19 mouse cellular contexts compared by ENCODE assay signal in genomic region chr17:73826106-73826505, GRCm38 (mm10).
"Had no signal": no experiment of that assay in that cellular context is flagged by ENCODE, and none has a peak within 500 bp of the region (broad histone marks: within the 10 kb centered on the region; RNA-seq: fewer than 3 reads in every experiment).

No protein-coding gene starts in this region.

- ATAC-seq: inflammation-experienced regulatory T-cells, adult 6 months; intestine, embryonic 16.5 days had no signal

- H3K27me3 ChIP-seq: limb, embryonic 12.5 days; limb, embryonic 15.5 days; liver, embryonic 13.5 days; neural tube, embryonic 12.5 days; neural tube, embryonic 15.5 days had no signal

- DNase-seq: left cerebral cortex, postnatal 4 days; liver, embryonic 13.5 days; lung, adult 2 months; lung, postnatal 14 days; lung, postnatal 4 days; midbrain, embryonic 14.5 days; right cerebral cortex, adult 18-20 months; right cerebral cortex, postnatal 14 days; right cerebral cortex, postnatal 4 days; thymus, adult 2 months; thymus, postnatal 14 days had no signal

- H3K4me1 ChIP-seq: neural tube, embryonic 12.5 days had no signal

- H3K4me2 ChIP-seq: limb, embryonic 12.5 days; limb, embryonic 15.5 days; liver, embryonic 13.5 days; midbrain, embryonic 11.5 days; neural tube, embryonic 12.5 days; neural tube, embryonic 15.5 days had no signal

- H3K9ac ChIP-seq: limb, embryonic 12.5 days; limb, embryonic 15.5 days; liver, embryonic 13.5 days; neural tube, embryonic 12.5 days; neural tube, embryonic 15.5 days had no signal

- H3K36me3 ChIP-seq: limb, embryonic 15.5 days had no signal

- H3K4me3 ChIP-seq: limb, embryonic 12.5 days; limb, embryonic 15.5 days; liver, embryonic 13.5 days; neural tube, embryonic 12.5 days; neural tube, embryonic 15.5 days had no signal

- H3K9me3 ChIP-seq: limb, embryonic 12.5 days; limb, embryonic 15.5 days; liver, embryonic 13.5 days; neural tube, embryonic 12.5 days; neural tube, embryonic 15.5 days had no signal

- H3K27ac ChIP-seq: limb, embryonic 12.5 days; limb, embryonic 15.5 days; liver, embryonic 13.5 days; neural tube, embryonic 12.5 days; neural tube, embryonic 15.5 days; stomach, postnatal 0 days had no signal
